Mouse (Mus musculus) thymus, adult 2 months (tissue): ENCODE measurements around the gene Vmo1.

Experiments used
- CTCF ChIP-seq: fragments of 200-500 bp; IDR thresholded peaks from 2 replicates; pipeline ENCODE4 v1.5.1; 2012; ENCODE audit warnings: mild to moderate bottlenecking, control low read depth, low read length, moderate library complexity, borderline replicate concordance; ENCODE audit not compliant: control insufficient read depth, poor library complexity, insufficient read depth; ENCODE audit errors: extremely low read depth
- POLR2A ChIP-seq: fragments of 200-500 bp; IDR thresholded peaks from 2 replicates; pipeline ENCODE4 v1.6.1; 2012; ENCODE audit warnings: mild to moderate bottlenecking, low read length, control low read depth, moderate library complexity; ENCODE audit not compliant: control insufficient read depth, poor library complexity, insufficient read depth; ENCODE audit errors: extremely low read depth

GRCm38 (mm10) chr11:70504970-70505369 is 9.4 kb downstream of the Vmo1 start, which contains the start of gene Tm4sf5:
- TF ChIP-seq POLR2A (no peak), CTCF (no peak)
